Comparison of ENCODE assay signal across 7 mouse cellular contexts in the genomic region with DNA sequence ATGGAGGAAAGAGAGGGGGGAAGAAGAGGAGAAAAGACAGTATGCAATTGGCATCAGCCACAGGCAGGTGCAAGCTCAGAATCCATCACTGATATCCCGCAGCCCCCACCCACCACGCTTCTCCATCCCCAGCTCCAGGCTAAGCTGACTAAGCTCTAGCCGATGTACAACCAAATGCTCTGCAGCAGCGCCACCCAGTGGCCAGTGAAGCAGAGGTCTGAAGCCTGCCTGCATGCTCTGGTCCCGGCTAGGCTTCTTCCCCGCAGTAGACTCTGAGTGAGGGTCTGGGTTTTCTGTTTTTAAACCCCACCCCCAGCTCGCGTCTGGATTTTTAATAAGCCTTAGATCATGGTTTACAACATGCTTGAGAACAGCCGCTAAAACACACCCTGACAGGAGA. TPM values are rescaled to one million over a fixed set of nuclear protein-coding genes. Genes with fewer than 3 reads are reported as not detected.
A peak's percentile ranks its signal among the peaks of the same experiment; 100 is the strongest.
DNase-seq lines count a peak whose midpoint lies in the region; ATAC-seq lines count a peak whose summit lies in the region.

No protein-coding gene starts in this region.

- DNase-seq in adrenal gland, postnatal 36 days, result peak; percentile 92 to 94
- DNase-seq in heart, adult 9 months (ENCODE audit: low spot score in 2 of 2), result peak; percentile 56 to 73
- peak; percentile 58 to 85 for DNase-seq in kidney, adult 8-10 months
- DNase-seq in limb, embryonic 11.5 days (ENCODE audit: low spot score), result peak; percentile 96
- DNase-seq in spleen, postnatal 14 days (ENCODE audit: low spot score in 2 of 2), result peak; percentile 44 to 67

- H3K4me3 ChIP-seq in embryonic facial prominence, embryonic 13.5 days, result peak overlapping the region; percentile 20
- no peak overlapping the region for H3K4me3 ChIP-seq in limb, embryonic 11.5 days (ENCODE audit: low read depth, low read length)
- H3K4me3 ChIP-seq in midbrain, embryonic 16.5 days (ENCODE audit: low read depth, low read length), result peak overlapping the region; percentile 18; the same call in 1 of the 2 replicates

- H3K36me3 ChIP-seq in embryonic facial prominence, embryonic 13.5 days, result no peaks in the 10 kb centered on the region
- no peaks in the 10 kb centered on the region for H3K36me3 ChIP-seq in limb, embryonic 11.5 days (ENCODE audit: control insufficient read depth, insufficient read depth, low read length)
- H3K36me3 ChIP-seq in midbrain, embryonic 16.5 days (ENCODE audit: control insufficient read depth, insufficient read depth, low read length), result no peaks in the 10 kb centered on the region

- peak overlapping the region; percentile 52 for H3K4me2 ChIP-seq in embryonic facial prominence, embryonic 13.5 days
- H3K4me2 ChIP-seq in limb, embryonic 11.5 days (ENCODE audit: low read depth, severe bottlenecking), result peak overlapping the region; percentile 33
- peak overlapping the region; percentile 58 for H3K4me2 ChIP-seq in midbrain, embryonic 16.5 days (ENCODE audit: low read length)

- no peaks in the 10 kb centered on the region for H3K9me3 ChIP-seq in embryonic facial prominence, embryonic 13.5 days
- no peaks in the 10 kb centered on the region for H3K9me3 ChIP-seq in limb, embryonic 11.5 days (ENCODE audit: control insufficient read depth, low read length)
- no peaks in the 10 kb centered on the region for H3K9me3 ChIP-seq in midbrain, embryonic 16.5 days (replicated peaks; ENCODE audit: control insufficient read depth, low read length, poor library complexity, severe bottlenecking)

- no peak overlapping the region for H3K9ac ChIP-seq in embryonic facial prominence, embryonic 13.5 days
- no peak overlapping the region for H3K9ac ChIP-seq in limb, embryonic 11.5 days (ENCODE audit: low read length)
- H3K9ac ChIP-seq in midbrain, embryonic 16.5 days (ENCODE audit: low read depth, low read length), result peak overlapping the region; percentile 54; the same call in 1 of the 2 replicates

- 0 out of 2 replicates have a peak, but pooled peaks have one; percentile 53 for ATAC-seq in embryonic facial prominence, embryonic 13.5 days (ENCODE audit: insufficient number of reproducible peaks, insufficient read depth, low FRiP score, low TSS enrichment, low read depth)
- peak; percentile 62; the same call in 1 of the 2 replicates for ATAC-seq in limb, embryonic 11.5 days (ENCODE audit: insufficient number of reproducible peaks, low FRiP score, low TSS enrichment, low read depth)
- ATAC-seq in midbrain, embryonic 16.5 days, result peak; percentile 93

- H3K27ac ChIP-seq in embryonic facial prominence, embryonic 13.5 days, result no peak overlapping the region
- no peak overlapping the region for H3K27ac ChIP-seq in limb, embryonic 11.5 days (replicated peaks; ENCODE audit: low read depth, low read length)
- H3K27ac ChIP-seq in midbrain, embryonic 16.5 days (ENCODE audit: low read length), result no peak overlapping the region

- peaks cover 11% of the 10 kb centered on the region for H3K4me1 ChIP-seq in embryonic facial prominence, embryonic 13.5 days
- peaks cover 3% of the 10 kb centered on the region; the same call in 1 of the 2 replicates for H3K4me1 ChIP-seq in limb, embryonic 11.5 days (ENCODE audit: control insufficient read depth, insufficient read depth, low read length)
- H3K4me1 ChIP-seq in midbrain, embryonic 16.5 days (ENCODE audit: control insufficient read depth, insufficient read depth, low read length), result peaks cover 9% of the 10 kb centered on the region

- H3K27me3 ChIP-seq in embryonic facial prominence, embryonic 13.5 days, result peaks cover 9% of the 10 kb centered on the region
- no peaks in the 10 kb centered on the region for H3K27me3 ChIP-seq in limb, embryonic 11.5 days (ENCODE audit: control insufficient read depth, insufficient read depth, low read length)
- H3K27me3 ChIP-seq in midbrain, embryonic 16.5 days (ENCODE audit: control insufficient read depth, insufficient read depth, low read depth, low read length), result no peaks in the 10 kb centered on the region

- WGBS in embryonic facial prominence, embryonic 13.5 days, result 2% methylated on average over 9 of the region's 9 CpGs
- 1% methylated on average over 9 of the region's 9 CpGs for WGBS in limb, embryonic 11.5 days
- 0% methylated on average over 9 of the region's 9 CpGs for WGBS in midbrain, embryonic 16.5 days

RNA-seq across cellular contexts. Expression of a gene that starts 41.7 kb away (rescaled TPM):
- total RNA-seq in adrenal gland, postnatal 36 days (2021), result 1 to 10 TPM; 2.7 to 5.1 TPM
- 2.8 and 3.0 TPM in 2 replicates for polyA plus RNA-seq in embryonic facial prominence, embryonic 13.5 days (2015; fragmentation: Nextera tagmentation; extraction: Ambion mirVana)
- 2.6 and 2.7 TPM in 2 replicates for polyA plus RNA-seq in limb, embryonic 11.5 days (2014; fragmentation: Nextera tagmentation; extraction: Ambion mirVana)
- polyA plus RNA-seq in midbrain, embryonic 16.5 days (2015; fragmentation: Nextera tagmentation; extraction: Ambion mirVana), result 5.7 and 6.4 TPM in 2 replicates

RNA-seq across cellular contexts. Expression of a gene that starts 42.8 kb away (rescaled TPM):
- total RNA-seq in adrenal gland, postnatal 36 days (2021), result 1 to 10 TPM; 3.9 to 4.7 TPM
- polyA plus RNA-seq in embryonic facial prominence, embryonic 13.5 days (2015; fragmentation: Nextera tagmentation; extraction: Ambion mirVana), result 9.2 and 9.6 TPM in 2 replicates
- 3.6 and 3.7 TPM in 2 replicates for polyA plus RNA-seq in limb, embryonic 11.5 days (2014; fragmentation: Nextera tagmentation; extraction: Ambion mirVana)
- polyA plus RNA-seq in midbrain, embryonic 16.5 days (2015; fragmentation: Nextera tagmentation; extraction: Ambion mirVana), result 23.6 and 29.8 TPM in 2 replicates
